Mouse (Mus musculus) frontal cortex, adult (tissue): ENCODE measurements around the gene A130010J15Rik.
A peak's percentile ranks its signal among the peaks of the same experiment; 100 is the strongest.

Experiments
- ATAC-seq: cut with Nextera tagmentation; 2 replicates; pipeline ENCODE4 v1.9.2; 2017; ENCODE audit warnings: mild to moderate bottlenecking, moderate library complexity, mixed read lengths; ENCODE audit not compliant: low TSS enrichment

A130010J15Rik gene

GRCm38 (mm10) chr1:193167746-193168145 is at the start of gene A130010J15Rik:
TSS of gene A130010J15Rik (plus strand) at chr1:193168046.
- no peak for ATAC-seq

GRCm38 (mm10) chr1:193122793-193123192 is 45.1 kb upstream of the A130010J15Rik start:
- ATAC-seq, result peak; percentile 84

- no peak for ATAC-seq
Observed at GRCm38 (mm10) chr1:193123290-193123689, 44.6 kb upstream of the A130010J15Rik start.

- no peak for ATAC-seq
Observed at GRCm38 (mm10) chr1:193125835-193126234, 42.0 kb upstream of the A130010J15Rik start.

- peak; percentile 38; the same call in 1 of the 2 replicates for ATAC-seq
Observed at GRCm38 (mm10) chr1:193128055-193128454, 39.8 kb upstream of the A130010J15Rik start.

- no peak for ATAC-seq
Observed at GRCm38 (mm10) chr1:193129321-193129720, 38.5 kb upstream of the A130010J15Rik start.

GRCm38 (mm10) chr1:193129786-193130455 is 37.9 kb upstream of the A130010J15Rik start, which contains the start of gene Diexf:
TSS of gene Diexf (minus strand) at chr1:193130272.
- peak; percentile 84 for ATAC-seq

GRCm38 (mm10) chr1:193130456-193130825 is 37.4 kb upstream of the A130010J15Rik start:
- peak; percentile 48 for ATAC-seq

- ATAC-seq, result no peak
Observed at GRCm38 (mm10) chr1:193130839-193131238, 37.0 kb upstream of the A130010J15Rik start.

GRCm38 (mm10) chr1:193131311-193131948 is 36.4 kb upstream of the A130010J15Rik start:
- no peak for ATAC-seq

GRCm38 (mm10) chr1:193132385-193132784 is 35.5 kb upstream of the A130010J15Rik start:
- ATAC-seq, result no peak

GRCm38 (mm10) chr1:193133726-193134125 is 34.1 kb upstream of the A130010J15Rik start:
- ATAC-seq, result no peak

- ATAC-seq, result no peak
Observed at GRCm38 (mm10) chr1:193138087-193138486, 29.8 kb upstream of the A130010J15Rik start.

GRCm38 (mm10) chr1:193138669-193139068 is 29.2 kb upstream of the A130010J15Rik start:
- no peak for ATAC-seq

GRCm38 (mm10) chr1:193141118-193141517 is 26.7 kb upstream of the A130010J15Rik start:
- no peak for ATAC-seq

GRCm38 (mm10) chr1:193142517-193143062 is 25.3 kb upstream of the A130010J15Rik start:
- no peak for ATAC-seq

GRCm38 (mm10) chr1:193144516-193144915 is 23.3 kb upstream of the A130010J15Rik start:
- ATAC-seq, result no peak

GRCm38 (mm10) chr1:193145101-193145500 is 22.7 kb upstream of the A130010J15Rik start:
- ATAC-seq, result no peak

GRCm38 (mm10) chr1:193146416-193146815 is 21.4 kb upstream of the A130010J15Rik start:
- ATAC-seq, result no peak

GRCm38 (mm10) chr1:193149231-193149630 is 18.6 kb upstream of the A130010J15Rik start:
- ATAC-seq, result no peak

- peak; percentile 85 for ATAC-seq
Observed at GRCm38 (mm10) chr1:193151134-193151533, 16.7 kb upstream of the A130010J15Rik start.

- ATAC-seq, result no peak
Observed at GRCm38 (mm10) chr1:193152872-193153271, 15.0 kb upstream of the A130010J15Rik start, which contains the start of gene Irf6. TSS of gene Irf6 (plus strand) at chr1:193153111.

GRCm38 (mm10) chr1:193153561-193153960 is 14.3 kb upstream of the A130010J15Rik start:
- no peak for ATAC-seq
